Mouse (Mus musculus): ENCODE results near the gene 4933415A04Rik.

DNA sequence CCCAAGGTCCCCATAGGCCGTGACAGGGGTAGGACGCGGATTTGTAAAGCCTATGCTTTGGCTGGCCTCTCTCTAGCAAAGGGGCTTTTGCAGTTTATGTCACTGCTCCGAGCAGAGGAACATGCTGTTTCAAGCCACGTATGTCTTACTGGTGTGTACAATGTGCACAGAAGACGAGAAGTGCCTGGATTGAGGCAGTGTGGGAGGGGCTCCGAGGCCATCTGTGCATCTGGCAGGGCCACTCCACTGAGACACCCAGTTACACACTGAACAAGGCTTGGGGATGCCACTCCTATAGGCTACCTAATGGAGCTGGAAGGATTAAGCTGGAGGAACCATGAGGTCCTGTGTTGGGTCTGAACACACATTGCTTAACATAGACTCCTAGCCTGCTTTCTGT, 31.6 kb downstream of the 4933415A04Rik start:
- TF ChIP-seq POLR2A (IDR thresholded peaks at IDR 0.05; ENCODE audit: control insufficient read depth, extremely low read depth, insufficient read depth, low read length, poor library complexity) (no peak), CTCF (IDR thresholded peaks at IDR 0.05; ENCODE audit: borderline replicate concordance, control insufficient read depth, extremely low read depth, insufficient read depth, low read length, poor library complexity) (no peak)

Data from thymus, adult 2 months (tissue).